Mouse (Mus musculus): Measurements from ENCODE around the gene Olfr1018.

DNA sequence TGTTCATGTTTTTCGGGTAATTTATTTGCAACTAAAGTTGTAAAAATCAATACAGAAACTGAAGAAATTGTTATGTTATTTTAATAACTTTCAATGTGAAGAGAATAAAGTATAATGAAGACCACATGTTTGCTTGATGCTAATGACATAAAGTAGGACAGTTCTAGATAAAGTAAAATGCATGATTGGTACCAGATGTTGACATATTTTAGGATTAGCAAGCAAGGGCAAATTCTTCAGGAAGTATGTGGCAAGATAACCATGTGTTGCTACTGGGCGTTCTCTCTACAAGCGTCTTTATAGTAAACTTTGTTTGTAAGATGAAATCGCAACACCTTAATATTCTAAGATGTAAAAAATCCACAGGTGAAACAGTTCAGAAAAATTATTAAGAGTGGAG, 13.8 kb upstream of the Olfr1018 start:
- no peak for TF ChIP-seq POLR2A (IDR thresholded peaks at IDR 0.05; ENCODE audit: borderline replicate concordance, extremely low read depth, low read depth, low read length)
- TF ChIP-seq CTCF (IDR thresholded peaks at IDR 0.05; ENCODE audit: insufficient read depth, low read length) = no peak

Data from lung, adult 2 months (tissue).